Mouse (Mus musculus): Measurements from ENCODE around the gene Cacna1c.

Cacna1c gene

GRCm38 (mm10) chr6:118678031-118678430 is 518.2 kb downstream of the Cacna1c start:
- no peak for DNase-seq (ENCODE audit: low read depth, low spot score)

- no peak for DNase-seq (ENCODE audit: low read depth, low spot score)
These were observed 518.9 kb downstream of the Cacna1c start for GRCm38 (mm10) chr6:118677306-118677705.

GRCm38 (mm10) chr6:118674781-118675180 is 521.4 kb downstream of the Cacna1c start:
- DNase-seq (ENCODE audit: low read depth, low spot score), result no peak

GRCm38 (mm10) chr6:118673974-118674695 is 522.1 kb downstream of the Cacna1c start:
- DNase-seq (ENCODE audit: low read depth, low spot score), result no peak

- no peak for DNase-seq (ENCODE audit: low read depth, low spot score)
These were observed 542.9 kb downstream of the Cacna1c start for GRCm38 (mm10) chr6:118653331-118653730.

GRCm38 (mm10) chr6:118649121-118649783 is 547.0 kb downstream of the Cacna1c start:
- no peak for DNase-seq (ENCODE audit: low read depth, low spot score)

- peak; percentile 73 for DNase-seq (ENCODE audit: low read depth, low spot score)
These were observed 549.8 kb downstream of the Cacna1c start for GRCm38 (mm10) chr6:118646265-118647061.

GRCm38 (mm10) chr6:118644866-118645265 is 551.4 kb downstream of the Cacna1c start:
- no peak for DNase-seq (ENCODE audit: low read depth, low spot score)

- DNase-seq (ENCODE audit: low read depth, low spot score), result no peak
These were observed 552.7 kb downstream of the Cacna1c start for GRCm38 (mm10) chr6:118643541-118643940.

GRCm38 (mm10) chr6:118641671-118642325 is 554.4 kb downstream of the Cacna1c start:
- DNase-seq (ENCODE audit: low read depth, low spot score), result peak; percentile 53

- DNase-seq (ENCODE audit: low read depth, low spot score), result no peak
These were observed 556.4 kb downstream of the Cacna1c start for GRCm38 (mm10) chr6:118639816-118640215.

GRCm38 (mm10) chr6:118638911-118639310 is 557.3 kb downstream of the Cacna1c start:
- no peak for DNase-seq (ENCODE audit: low read depth, low spot score)

GRCm38 (mm10) chr6:118632491-118632890 is 563.7 kb downstream of the Cacna1c start:
- DNase-seq (ENCODE audit: low read depth, low spot score), result no peak

- no peak for DNase-seq (ENCODE audit: low read depth, low spot score)
These were observed 566.2 kb downstream of the Cacna1c start for GRCm38 (mm10) chr6:118630006-118630405.

- DNase-seq (ENCODE audit: low read depth, low spot score), result peak; percentile 20
These were observed 570.0 kb downstream of the Cacna1c start for GRCm38 (mm10) chr6:118626246-118626645.

- no peak for DNase-seq (ENCODE audit: low read depth, low spot score)
These were observed 572.6 kb downstream of the Cacna1c start for GRCm38 (mm10) chr6:118623609-118624008.

GRCm38 (mm10) chr6:118621866-118622265 is 574.4 kb downstream of the Cacna1c start:
- DNase-seq (ENCODE audit: low read depth, low spot score), result no peak

GRCm38 (mm10) chr6:118621406-118621805 is 574.8 kb downstream of the Cacna1c start:
- DNase-seq (ENCODE audit: low read depth, low spot score), result no peak

GRCm38 (mm10) chr6:118608906-118609305 is 587.3 kb downstream of the Cacna1c start:
- no peak for DNase-seq (ENCODE audit: low read depth, low spot score)

GRCm38 (mm10) chr6:118605974-118606373 is 590.2 kb downstream of the Cacna1c start:
- peak; percentile 49 for DNase-seq (ENCODE audit: low read depth, low spot score)

GRCm38 (mm10) chr6:118603825-118604224 is 592.4 kb downstream of the Cacna1c start:
- DNase-seq (ENCODE audit: low read depth, low spot score), result no peak

- no peak for DNase-seq (ENCODE audit: low read depth, low spot score)
These were observed 600.5 kb downstream of the Cacna1c start for GRCm38 (mm10) chr6:118595681-118596055.

Data from ZHBTc4 (cell line).